Mouse (Mus musculus): ENCODE measurements around the gene Cfap69.
A peak's percentile ranks its signal among the peaks of the same experiment; 100 is the strongest.
"Not testable (repeated sequence)": the region's sequence is repeated elsewhere in the genome, so short reads cannot be mapped to it uniquely, and the experiment has no call there.

The Cfap69 gene

GRCm38 (mm10) chr5:5663655-5664370 is at the start of gene Cfap69:
Gene Cfap69 (minus strand): TSS chr5:5664239.
- DNase-seq (ENCODE audit: extremely low read depth, low read depth) = no peak

DNA sequence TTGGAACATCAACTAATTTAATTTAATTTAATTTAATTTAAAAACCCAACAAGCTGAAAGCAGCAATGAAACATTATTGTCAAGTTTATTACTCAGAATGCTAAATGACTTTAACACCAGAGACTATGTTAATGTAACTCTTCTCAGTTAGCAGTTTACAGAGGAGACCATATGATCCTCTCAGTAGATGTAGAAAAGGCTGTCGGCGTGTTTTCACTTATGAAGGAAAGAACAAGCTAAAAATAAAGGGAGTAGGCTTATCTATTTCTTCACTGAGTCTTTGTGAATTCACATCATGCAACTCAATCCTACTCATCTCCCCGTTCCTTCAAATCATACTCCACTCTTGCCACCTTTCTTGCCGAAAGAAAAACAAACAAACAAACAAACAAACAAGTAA is 47.0 kb upstream of the Cfap69 start:
- DNase-seq (ENCODE audit: extremely low read depth, low read depth) = no peak

- DNase-seq (ENCODE audit: extremely low read depth, low read depth) = peak; percentile 15
Observed at GRCm38 (mm10) chr5:5707341-5708278, 43.6 kb upstream of the Cfap69 start.

DNA sequence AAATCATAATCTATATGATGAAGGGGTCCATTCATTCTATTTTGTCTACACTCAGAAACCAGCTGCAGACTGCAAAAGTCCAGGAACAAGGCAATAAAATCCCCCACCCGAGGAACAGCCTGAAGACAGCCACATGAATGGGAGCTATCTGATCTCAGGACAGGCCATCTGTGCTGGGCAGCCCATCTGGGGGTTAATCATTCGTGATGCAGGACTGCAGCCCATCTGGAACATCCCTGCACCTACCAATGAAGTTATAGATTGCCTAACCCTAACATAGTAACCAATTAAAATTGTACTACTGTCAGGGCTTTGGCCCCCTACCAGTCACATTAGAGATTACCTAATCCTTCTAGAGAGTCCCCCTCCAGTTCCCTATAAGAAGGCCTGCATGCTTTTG is 41.0 kb upstream of the Cfap69 start:
- no peak for DNase-seq (ENCODE audit: extremely low read depth, low read depth)

GRCm38 (mm10) chr5:5700386-5700785 is 36.3 kb upstream of the Cfap69 start:
- DNase-seq (ENCODE audit: extremely low read depth, low read depth) = no peak

DNA sequence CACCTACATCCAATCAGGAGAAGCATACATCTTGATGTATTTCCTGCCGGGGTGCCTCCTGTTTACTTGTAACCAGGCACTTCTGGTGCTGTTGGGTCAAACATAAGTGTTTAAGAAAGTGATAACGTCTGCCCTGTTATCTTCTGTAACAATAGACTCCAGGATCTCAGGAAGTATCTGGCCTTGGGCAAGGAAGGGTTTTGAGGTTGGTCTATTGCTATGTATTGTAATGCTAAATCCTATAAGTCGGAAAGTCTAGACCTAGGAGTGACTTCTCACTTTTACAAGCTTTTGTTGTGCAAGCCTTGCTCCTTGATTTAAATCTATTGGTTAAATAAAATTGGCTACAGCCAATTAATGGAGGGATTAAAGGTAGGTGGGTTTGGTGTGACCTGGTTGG is 34.8 kb upstream of the Cfap69 start:
- no peak for DNase-seq (ENCODE audit: extremely low read depth, low read depth)

- no peak for DNase-seq (ENCODE audit: extremely low read depth, low read depth)
Observed at GRCm38 (mm10) chr5:5695401-5695942, 31.4 kb upstream of the Cfap69 start.

DNA sequence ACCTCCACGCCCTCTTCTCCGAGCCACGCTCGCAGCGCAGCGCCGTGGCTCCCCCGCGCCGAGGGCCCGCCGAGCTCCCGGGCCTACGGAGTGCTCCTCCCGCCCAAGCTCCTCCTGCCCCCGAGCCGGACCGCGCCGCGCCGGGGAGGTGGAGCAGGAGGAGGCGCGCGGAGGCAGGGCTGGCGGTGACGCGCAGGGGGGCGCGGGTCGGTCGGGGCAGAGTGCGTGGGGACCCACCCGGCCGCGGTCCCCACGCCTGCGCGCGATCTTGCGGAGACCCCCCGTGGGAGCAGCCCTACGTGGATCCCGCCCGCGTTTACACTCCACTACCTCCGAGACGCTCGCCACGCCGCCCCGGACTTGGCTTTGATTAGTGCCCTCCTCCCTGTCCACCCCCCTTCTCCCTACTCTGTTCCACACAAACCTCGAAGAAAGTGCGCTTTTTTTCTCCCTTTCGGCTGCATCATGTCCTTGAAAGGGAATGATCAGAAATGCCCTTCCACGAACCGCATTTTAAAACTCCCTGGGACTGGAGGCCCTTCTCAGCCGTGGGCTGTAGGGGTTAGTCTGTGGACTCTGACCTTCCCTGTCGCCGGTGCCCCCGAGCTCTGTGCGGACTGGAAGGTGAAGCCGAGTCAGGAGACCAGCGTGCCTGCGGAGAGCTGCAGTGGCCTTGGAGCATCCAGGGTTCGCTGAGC is 30.1 kb upstream of the Cfap69 start, which contains the start of gene Steap2:
Gene Steap2, minus strand, starts transcription at position 623 of the 698 bp plus-strand sequence.
- no peak for DNase-seq (ENCODE audit: extremely low read depth, low read depth)

DNA sequence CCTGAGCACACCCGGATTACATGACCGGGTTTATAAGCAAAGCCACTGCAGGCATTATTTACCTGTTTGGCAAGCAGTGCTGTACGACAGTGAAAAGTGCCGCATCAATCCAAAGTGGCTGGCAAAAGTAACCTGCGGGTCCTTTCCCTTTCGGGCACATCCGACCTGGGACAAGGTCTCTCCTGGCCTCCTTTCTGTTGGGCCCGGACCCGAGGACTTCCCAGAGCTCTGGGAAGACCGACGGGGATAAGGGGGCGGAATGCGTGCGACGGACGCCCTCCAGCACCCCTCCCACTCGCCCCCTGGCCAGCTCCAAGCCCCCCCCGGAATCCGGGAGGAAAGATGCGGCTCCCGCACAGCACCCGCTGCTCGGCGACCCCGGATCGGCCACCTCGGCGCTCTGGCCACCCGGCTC is 29.5 kb upstream of the Cfap69 start:
- no peak for DNase-seq (ENCODE audit: extremely low read depth, low read depth)

DNA sequence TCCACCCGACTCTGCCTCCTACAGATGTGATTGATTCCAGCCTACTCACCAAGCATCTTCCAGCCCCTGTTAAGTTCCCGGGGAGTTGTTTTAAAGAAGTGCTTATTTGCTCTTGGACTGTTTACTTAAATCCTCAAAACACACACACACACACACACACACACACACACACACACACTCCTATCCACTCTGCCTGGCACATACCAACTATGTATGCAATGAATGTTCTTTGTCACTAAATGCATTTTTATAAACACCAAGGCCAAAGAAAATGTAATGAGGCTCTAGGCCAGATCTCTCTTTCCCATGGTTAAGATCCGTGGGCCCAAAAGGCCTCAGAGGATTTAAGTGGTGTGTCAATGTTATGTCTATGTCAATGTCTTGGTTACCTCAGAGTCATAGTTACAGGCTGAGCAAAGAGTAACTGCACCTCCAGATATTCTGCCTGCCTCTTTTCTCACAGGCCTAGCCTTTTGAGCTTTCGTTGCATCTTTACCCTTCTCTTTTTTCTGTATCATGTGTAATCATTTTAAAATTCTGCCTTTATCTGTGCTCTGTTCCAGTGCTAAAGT is 28.2 kb upstream of the Cfap69 start:
- DNase-seq (ENCODE audit: extremely low read depth, low read depth) = no peak

DNA sequence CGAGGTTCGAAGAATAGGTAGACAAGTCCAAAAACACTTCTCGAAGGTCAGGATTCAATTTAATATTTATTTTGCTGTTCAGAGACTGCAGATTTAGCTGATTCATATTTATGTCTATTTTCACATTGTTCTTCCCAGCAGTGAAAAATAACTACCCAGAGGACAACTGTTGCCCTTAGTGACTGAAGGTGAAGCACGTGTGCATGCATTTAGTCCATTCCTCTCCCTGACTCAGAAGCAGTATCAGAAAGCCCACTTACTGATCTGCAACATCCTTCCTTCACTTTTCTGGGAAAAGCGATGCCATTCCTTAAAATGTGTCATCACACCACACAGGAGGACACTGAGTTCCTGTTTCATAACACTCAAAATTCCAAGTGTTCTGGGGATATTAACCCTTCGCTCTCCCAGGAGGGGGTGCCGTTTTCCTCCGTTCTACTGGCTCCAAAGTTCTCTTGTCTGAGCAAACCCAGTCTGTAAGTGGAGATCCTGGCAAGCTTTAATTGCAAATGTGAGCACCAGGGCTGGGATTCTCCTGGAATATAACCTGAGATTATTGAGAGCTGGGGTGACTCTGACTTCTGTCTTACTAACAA is 25.0 kb upstream of the Cfap69 start:
- DNase-seq (ENCODE audit: extremely low read depth, low read depth) = no peak

DNA sequence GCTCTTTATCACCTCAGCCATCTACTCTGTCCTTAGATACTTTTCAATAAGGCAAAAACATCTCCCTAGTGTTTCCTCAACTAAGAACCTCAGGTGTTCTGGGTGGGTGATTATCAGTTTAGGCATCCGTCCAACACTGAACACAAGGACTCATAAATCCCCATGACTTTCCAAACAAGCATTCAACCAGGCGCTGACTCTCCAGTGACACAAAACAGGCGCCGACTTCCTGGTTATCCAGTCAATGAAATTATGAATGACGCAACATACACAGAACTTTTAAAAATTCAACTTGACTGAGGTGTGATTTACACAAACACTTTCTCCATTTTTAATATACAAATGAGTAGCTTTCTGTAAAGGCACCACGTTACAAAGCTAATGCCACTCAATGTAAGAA is 24.2 kb upstream of the Cfap69 start:
- no peak for DNase-seq (ENCODE audit: extremely low read depth, low read depth)

GRCm38 (mm10) chr5:5686973-5687372 is 22.9 kb upstream of the Cfap69 start:
- DNase-seq (ENCODE audit: extremely low read depth, low read depth) = no peak

- DNase-seq (ENCODE audit: extremely low read depth, low read depth) = not testable (repeated sequence)
Observed at GRCm38 (mm10) chr5:5684946-5685345, 20.9 kb upstream of the Cfap69 start.

- DNase-seq (ENCODE audit: extremely low read depth, low read depth) = no peak
Observed at GRCm38 (mm10) chr5:5683292-5683691, 19.3 kb upstream of the Cfap69 start.

DNA sequence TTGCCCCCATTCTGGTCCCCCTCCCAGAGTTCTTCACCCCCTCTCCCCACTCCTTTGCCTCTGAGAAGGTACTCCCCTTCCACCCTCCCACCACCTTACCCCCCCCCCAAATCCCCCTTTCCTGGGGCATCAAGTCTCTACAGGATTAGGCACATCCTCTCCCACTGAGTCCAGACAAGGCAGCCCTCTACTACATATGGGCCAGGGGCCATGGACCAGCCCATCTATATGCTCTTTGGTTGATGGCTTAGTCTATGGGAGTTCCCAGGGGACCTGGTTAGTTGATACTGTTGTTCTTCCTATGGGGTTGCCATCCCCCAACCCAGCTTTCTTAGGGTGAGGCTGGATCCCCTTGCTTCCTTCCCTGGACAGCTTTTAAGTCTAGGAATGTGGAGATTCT is 15.4 kb upstream of the Cfap69 start:
- no peak for DNase-seq (ENCODE audit: extremely low read depth, low read depth)

DNA sequence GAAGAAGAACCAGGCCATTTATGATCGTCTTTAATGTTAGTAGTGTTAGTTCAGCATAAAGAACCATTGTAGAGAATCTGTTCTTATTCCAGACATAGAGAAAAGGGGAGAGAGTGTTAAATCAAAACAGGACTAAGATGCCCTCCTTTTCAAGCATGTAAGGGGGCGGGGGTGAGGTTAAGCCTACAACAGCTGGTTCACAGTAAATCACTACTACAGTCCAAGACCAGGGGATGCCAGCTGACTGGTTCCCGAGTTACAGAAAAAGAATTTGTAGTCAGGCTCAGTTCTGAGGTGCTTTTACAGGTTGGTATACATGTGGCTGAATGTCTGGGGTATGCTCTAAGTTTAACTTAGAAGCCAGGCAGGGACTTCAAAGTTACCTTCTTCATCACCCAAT is 12.0 kb upstream of the Cfap69 start:
- DNase-seq (ENCODE audit: extremely low read depth, low read depth) = no peak

DNA sequence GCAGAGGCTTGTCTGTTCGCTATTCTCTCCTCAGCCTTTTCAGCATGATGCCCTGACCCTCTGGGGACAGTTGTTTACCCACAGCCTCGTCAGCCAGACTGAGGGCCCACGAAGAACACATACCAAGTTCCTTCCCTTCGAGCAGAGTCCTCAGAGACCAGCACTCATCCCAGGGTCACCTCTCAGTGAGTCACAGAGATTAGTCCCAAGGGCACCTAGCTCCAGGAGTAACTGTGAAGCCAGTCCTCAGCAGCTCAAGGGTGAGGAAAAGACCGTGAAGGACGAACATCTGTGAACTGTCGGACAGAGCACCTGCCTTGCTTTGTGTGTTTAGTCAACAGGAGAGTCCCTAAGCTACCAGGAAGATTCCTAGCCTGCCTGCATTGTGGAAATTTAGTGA is 4.9 kb upstream of the Cfap69 start:
- no peak for DNase-seq (ENCODE audit: extremely low read depth, low read depth)

- no peak for DNase-seq (ENCODE audit: extremely low read depth, low read depth)
Observed at GRCm38 (mm10) chr5:5664371-5664926, 410 bp upstream of the Cfap69 start.

GRCm38 (mm10) chr5:5663057-5663456 is 982 bp downstream of the Cfap69 start:
- DNase-seq (ENCODE audit: extremely low read depth, low read depth) = no peak
